In the genomic region with DNA sequence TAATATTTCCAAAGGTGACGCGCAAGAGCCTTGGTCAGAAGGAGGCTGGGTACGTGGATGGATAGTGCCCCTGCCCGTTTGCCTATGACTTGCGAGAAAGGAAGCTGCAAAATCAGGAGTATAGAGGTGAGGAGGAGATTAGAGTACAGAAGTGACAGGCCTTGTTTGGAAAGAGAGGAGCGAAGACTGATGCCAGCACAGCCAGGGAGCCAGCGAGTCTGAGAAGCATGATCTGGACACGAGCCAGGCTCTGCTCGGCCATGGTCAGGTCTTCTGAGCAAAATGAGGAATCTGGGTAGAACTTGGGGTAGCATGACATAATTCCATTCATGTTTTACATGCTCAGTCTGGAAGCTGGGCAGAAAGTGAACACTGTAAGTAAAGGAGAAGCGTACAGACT, we compare ENCODE assay signal across 18 mouse cellular contexts.
DNase-seq lines count a peak whose midpoint lies in the region; ATAC-seq and TF ChIP-seq lines count a peak whose summit lies in the region.
"Had no signal": no experiment of that assay in that cellular context is flagged by ENCODE, and none has a peak within 500 bp of the region (broad histone marks: within the 10 kb centered on the region; RNA-seq: fewer than 3 reads in every experiment).

No protein-coding gene starts in this region.

- no peaks in the 10 kb centered on the region for H3K4me1 ChIP-seq in hindbrain, postnatal 0 days (ENCODE audit: insufficient read depth, low read length)
- H3K4me1 ChIP-seq in hindbrain, embryonic 10.5 days (replicated peaks): peaks cover 6% of the 10 kb centered on the region

- no peak for ATAC-seq in hindbrain, postnatal 0 days
- ATAC-seq: activated CD4-positive, CD25-positive, alpha-beta regulatory T cell, adult 4 months; forebrain, embryonic 15.5 days; lung, postnatal 0 days had no signal

- no peaks in the 10 kb centered on the region for H3K27me3 ChIP-seq in hindbrain, postnatal 0 days (ENCODE audit: insufficient read depth, low read length)
- no peaks in the 10 kb centered on the region for H3K27me3 ChIP-seq in hindbrain, embryonic 10.5 days (ENCODE audit: insufficient read depth, poor library complexity, severe bottlenecking)
- H3K27me3 ChIP-seq: forebrain, embryonic 15.5 days had no signal

- H3K4me2 ChIP-seq in hindbrain, postnatal 0 days (ENCODE audit: low read depth, low read length): no peak overlapping the region
- H3K4me2 ChIP-seq: forebrain, embryonic 15.5 days; hindbrain, embryonic 14.5 days; midbrain, embryonic 11.5 days had no signal

- no peaks in the 10 kb centered on the region for H3K36me3 ChIP-seq in hindbrain, postnatal 0 days (ENCODE audit: insufficient read depth, low read length)
- H3K36me3 ChIP-seq in hindbrain, embryonic 10.5 days: no peaks in the 10 kb centered on the region
- H3K36me3 ChIP-seq: forebrain, embryonic 15.5 days had no signal

- no peak overlapping the region for H3K9ac ChIP-seq in hindbrain, postnatal 0 days (replicated peaks; ENCODE audit: low read length)
- H3K9ac ChIP-seq: forebrain, embryonic 15.5 days; hindbrain, embryonic 14.5 days had no signal

- H3K9me3 ChIP-seq in hindbrain, postnatal 0 days (ENCODE audit: low read length): no peaks in the 10 kb centered on the region
- H3K9me3 ChIP-seq in hindbrain, embryonic 10.5 days: no peaks in the 10 kb centered on the region
- H3K9me3 ChIP-seq: forebrain, embryonic 15.5 days had no signal

- DNase-seq in cerebellum, adult 11 months: peak; percentile 26
- DNase-seq in cerebellum, postnatal 4 days (ENCODE audit: low spot score in 2 of 2): no peak
- DNase-seq in hindbrain, postnatal 0 days (ENCODE audit: low spot score): peak; percentile 39
- no peak for DNase-seq in hindbrain, embryonic 10.5 days (ENCODE audit: low spot score)
- DNase-seq in brain, embryonic 14.5 days (ENCODE audit: low read depth): peak; percentile 64
- DNase-seq in cerebellum, postnatal 10 days: peak; percentile 75 to 80
- DNase-seq in urinary bladder, postnatal 14 days (ENCODE audit: low spot score): no peak
- DNase-seq in thymus, postnatal 25 days: no peak
- DNase-seq: heart, postnatal 36 days; kidney, adult 9 months; kidney, postnatal 14 days; thymus, adult 2 months had no signal

- TF ChIP-seq CTCF in hindbrain, postnatal 0 days (IDR thresholded peaks at IDR 0.05; ENCODE audit: low read depth): no peak
- TF ChIP-seq CTCF in brain, embryonic 14.5 days (IDR thresholded peaks at IDR 0.05; ENCODE audit: borderline replicate concordance, extremely low read depth, insufficient read depth, insufficient read length): no peak

- WGBS in hindbrain, postnatal 0 days: 65% methylated on average over 10 of the region's 10 CpGs
- 91% methylated on average over 10 of the region's 10 CpGs for WGBS in hindbrain, embryonic 10.5 days

- H3K4me3 ChIP-seq in hindbrain, postnatal 0 days (ENCODE audit: low read length): no peak overlapping the region
- H3K4me3 ChIP-seq in hindbrain, embryonic 10.5 days: no peak overlapping the region
- H3K4me3 ChIP-seq: forebrain, embryonic 15.5 days had no signal

- H3K27ac ChIP-seq in hindbrain, postnatal 0 days: no peak overlapping the region
- H3K27ac ChIP-seq in hindbrain, embryonic 10.5 days: no peak overlapping the region
- H3K27ac ChIP-seq: forebrain, embryonic 15.5 days; hindbrain, embryonic 14.5 days; stomach, postnatal 0 days had no signal

- no peak for TF ChIP-seq POLR2A in brain, embryonic 14.5 days (IDR thresholded peaks at IDR 0.05; ENCODE audit: borderline replicate concordance, extremely low read depth, insufficient read depth, insufficient read length, poor library complexity, severe bottlenecking)

Comparison
In these comparisons a context has a peak if more than half of its experiments do, and no peak if none do; other contexts are left out.
1. DNase-seq: peak in cerebellum, adult 11 months (single experiment), hindbrain, postnatal 0 days (single experiment), brain, embryonic 14.5 days (single experiment) and cerebellum, postnatal 10 days (2 of 2); none in cerebellum, postnatal 4 days (0 of 2), hindbrain, embryonic 10.5 days (single experiment), urinary bladder, postnatal 14 days (single experiment) and thymus, postnatal 25 days (single experiment).